In genomic region chr2:69838707-69839106, GRCm38 (mm10) we compare ENCODE assay signal across 23 mouse cellular contexts. TPM values are rescaled to one million over a fixed set of nuclear protein-coding genes. Genes with fewer than 3 reads are reported as not detected.
DNase-seq lines count a peak whose midpoint lies in the region; ATAC-seq and TF ChIP-seq lines count a peak whose summit lies in the region.
"Had no signal": no experiment of that assay in that cellular context is flagged by ENCODE, and none has a peak within 500 bp of the region (broad histone marks: within the 10 kb centered on the region; RNA-seq: fewer than 3 reads in every experiment).

No protein-coding gene starts in this region.

- no peak overlapping the region for H3K4me3 ChIP-seq in lung, postnatal 0 days (ENCODE audit: low read depth, low read length)
- H3K4me3 ChIP-seq in neural tube, embryonic 15.5 days (replicated peaks), result no peak overlapping the region
- no peak overlapping the region for H3K4me3 ChIP-seq in thymus, adult 2 months (ENCODE audit: control insufficient read depth, insufficient read depth, low read length)
- H3K4me3 ChIP-seq: forebrain, embryonic 10.5 days; forebrain, embryonic 13.5 days; gastrocnemius, adult 2 months; heart, adult 2 months; hindbrain, embryonic 12.5 days; hindbrain, embryonic 15.5 days had no signal

- H3K9me3 ChIP-seq in lung, postnatal 0 days (ENCODE audit: low read length), result no peaks in the 10 kb centered on the region
- no peaks in the 10 kb centered on the region for H3K9me3 ChIP-seq in neural tube, embryonic 15.5 days (replicated peaks)
- H3K9me3 ChIP-seq: forebrain, embryonic 10.5 days; forebrain, embryonic 13.5 days; hindbrain, embryonic 12.5 days; hindbrain, embryonic 15.5 days had no signal

- H3K36me3 ChIP-seq in lung, postnatal 0 days (ENCODE audit: insufficient read depth, low read length), result no peaks in the 10 kb centered on the region
- H3K36me3 ChIP-seq in neural tube, embryonic 15.5 days, result peaks cover 26% of the 10 kb centered on the region
- no peaks in the 10 kb centered on the region for H3K36me3 ChIP-seq in thymus, adult 2 months (ENCODE audit: control insufficient read depth, insufficient read depth, low read length)

- no peak overlapping the region for H3K27ac ChIP-seq in lung, postnatal 0 days (ENCODE audit: low read length)
- no peak overlapping the region for H3K27ac ChIP-seq in neural tube, embryonic 15.5 days (replicated peaks)
- no peak overlapping the region for H3K27ac ChIP-seq in thymus, adult 2 months (ENCODE audit: control insufficient read depth, insufficient read depth, low read length)
- H3K27ac ChIP-seq: forebrain, embryonic 10.5 days; forebrain, embryonic 13.5 days; gastrocnemius, adult 2 months; heart, adult 2 months; hindbrain, embryonic 12.5 days; hindbrain, embryonic 15.5 days had no signal

- no peak for ATAC-seq in lung, postnatal 0 days
- peak; percentile 72 for ATAC-seq in megakaryocyte progenitor cell, adult 5-6 weeks (replicated peaks; ENCODE audit: poor library complexity)
- ATAC-seq in neural tube, embryonic 15.5 days (ENCODE audit: low FRiP score), result no peak
- ATAC-seq: CD4-positive, CD25-positive, alpha-beta regulatory T cell, adult 4 months; forebrain, embryonic 13.5 days; forebrain, postnatal 0 days; intestine, postnatal 0 days had no signal

- DNase-seq in lung, postnatal 0 days (ENCODE audit: low spot score), result peak; percentile 15
- no peak for DNase-seq in lung, postnatal 36 days
- DNase-seq in 3T3-L1 (ENCODE audit: low read depth, low spot score), result peak; percentile 36
- peak; percentile 37 for DNase-seq in adipocyte (ENCODE audit: low spot score)
- no peak for DNase-seq in thymus, adult 2 months
- DNase-seq: adrenal gland, adult 8-10 months; cerebellum, adult 11 months; cerebellum, adult 8-10 months; cerebellum, postnatal 10 days; cerebellum, postnatal 36 days; forebrain, postnatal 0 days; gastrocnemius, adult 2 months; gastrocnemius, postnatal 14 days; heart, adult 2 months had no signal

- H3K4me2 ChIP-seq in lung, postnatal 0 days (replicated peaks; ENCODE audit: low read depth, low read length), result no peak overlapping the region
- H3K4me2 ChIP-seq in neural tube, embryonic 15.5 days, result no peak overlapping the region
- H3K4me2 ChIP-seq: forebrain, embryonic 13.5 days; heart, embryonic 11.5 days; hindbrain, embryonic 12.5 days; hindbrain, embryonic 15.5 days had no signal

- TF ChIP-seq EP300 in lung, postnatal 0 days (IDR thresholded peaks at IDR 0.05), result no peak

- H3K4me1 ChIP-seq in lung, postnatal 0 days (ENCODE audit: insufficient read depth, low read depth, low read length), result no peaks in the 10 kb centered on the region
- no peaks in the 10 kb centered on the region for H3K4me1 ChIP-seq in neural tube, embryonic 15.5 days
- peaks cover 4% of the 10 kb centered on the region for H3K4me1 ChIP-seq in thymus, adult 2 months (replicated peaks; ENCODE audit: control insufficient read depth, insufficient read depth, low read length)
- H3K4me1 ChIP-seq: hindbrain, embryonic 15.5 days had no signal

- no peak overlapping the region for H3K9ac ChIP-seq in lung, postnatal 0 days (replicated peaks; ENCODE audit: low read depth)
- H3K9ac ChIP-seq in neural tube, embryonic 15.5 days (replicated peaks), result no peak overlapping the region
- H3K9ac ChIP-seq: forebrain, embryonic 13.5 days; forebrain, postnatal 0 days; hindbrain, embryonic 12.5 days; hindbrain, embryonic 15.5 days had no signal

- H3K27me3 ChIP-seq in lung, postnatal 0 days (replicated peaks; ENCODE audit: insufficient read depth, low read length), result no peaks in the 10 kb centered on the region
- no peaks in the 10 kb centered on the region for H3K27me3 ChIP-seq in neural tube, embryonic 15.5 days (replicated peaks)
- H3K27me3 ChIP-seq in thymus, adult 2 months (ENCODE audit: control insufficient read depth, insufficient read depth, low read length), result no peaks in the 10 kb centered on the region
- H3K27me3 ChIP-seq: forebrain, embryonic 13.5 days; hindbrain, embryonic 12.5 days; hindbrain, embryonic 15.5 days had no signal

- TF ChIP-seq POLR2A in thymus, adult 2 months (IDR thresholded peaks at IDR 0.05; ENCODE audit: control insufficient read depth, extremely low read depth, insufficient read depth, low read length, poor library complexity), result no peak

- no peak for TF ChIP-seq CTCF in lung, postnatal 0 days (IDR thresholded peaks at IDR 0.05)
- no peak for TF ChIP-seq CTCF in thymus, adult 2 months (IDR thresholded peaks at IDR 0.05; ENCODE audit: borderline replicate concordance, control insufficient read depth, extremely low read depth, insufficient read depth, low read length, poor library complexity)

RNA-seq across cellular contexts. Expression of gene Klhl23, which starts 17.0 kb away (rescaled TPM):
- polyA plus RNA-seq in lung, postnatal 0 days (2015; fragmentation: Nextera tagmentation; extraction: Ambion mirVana), result 29.6 and 30.3 TPM in 2 replicates
- total RNA-seq in megakaryocyte progenitor cell, adult 5-6 weeks (2015), result 15.1 and 18.7 TPM in 2 replicates
- 28.6 and 30.4 TPM in 2 replicates for total RNA-seq in megakaryocyte progenitor cell, adult 5-6 weeks (2017)
- polyA plus RNA-seq in neural tube, embryonic 15.5 days (2015; fragmentation: Nextera tagmentation; extraction: Ambion mirVana), result 88.3 and 96.9 TPM in 2 replicates
- 2.5 and 3.4 TPM in 2 replicates for polyA plus RNA-seq in thymus, adult 2 months (2012; rRNA removed)

RNA-seq across cellular contexts. Expression of gene Ssb, which starts 22.7 kb away (rescaled TPM):
- polyA plus RNA-seq in lung, postnatal 0 days (2015; fragmentation: Nextera tagmentation; extraction: Ambion mirVana), result 185 and 187 TPM in 2 replicates
- 421 and 424 TPM in 2 replicates for total RNA-seq in megakaryocyte progenitor cell, adult 5-6 weeks (2015)
- 505 and 604 TPM in 2 replicates for total RNA-seq in megakaryocyte progenitor cell, adult 5-6 weeks (2017)
- polyA plus RNA-seq in neural tube, embryonic 15.5 days (2015; fragmentation: Nextera tagmentation; extraction: Ambion mirVana), result 263 and 279 TPM in 2 replicates
- polyA plus RNA-seq in thymus, adult 2 months (2012; rRNA removed), result 5.4 and 6.9 TPM in 2 replicates

RNA-seq across cellular contexts. Expression of gene Mettl5, which starts 46.7 kb away (rescaled TPM):
- 24.1 and 25.6 TPM in 2 replicates for polyA plus RNA-seq in lung, postnatal 0 days (2015; fragmentation: Nextera tagmentation; extraction: Ambion mirVana)
- 41.4 and 42.9 TPM in 2 replicates for total RNA-seq in megakaryocyte progenitor cell, adult 5-6 weeks (2015)
- 35.3 and 44.0 TPM in 2 replicates for total RNA-seq in megakaryocyte progenitor cell, adult 5-6 weeks (2017)
- 30.3 and 34.6 TPM in 2 replicates for polyA plus RNA-seq in neural tube, embryonic 15.5 days (2015; fragmentation: Nextera tagmentation; extraction: Ambion mirVana)
- polyA plus RNA-seq in thymus, adult 2 months (2012; rRNA removed), result 4.0 and 4.8 TPM in 2 replicates

RNA-seq across cellular contexts. Expression of gene Phospho2, which starts 49.3 kb away (rescaled TPM):
- 20.3 and 20.8 TPM in 2 replicates for polyA plus RNA-seq in lung, postnatal 0 days (2015; fragmentation: Nextera tagmentation; extraction: Ambion mirVana)
- total RNA-seq in megakaryocyte progenitor cell, adult 5-6 weeks (2015), result 24.5 and 25.3 TPM in 2 replicates
- total RNA-seq in megakaryocyte progenitor cell, adult 5-6 weeks (2017), result 21.9 and 25.0 TPM in 2 replicates
- 35.0 and 36.3 TPM in 2 replicates for polyA plus RNA-seq in neural tube, embryonic 15.5 days (2015; fragmentation: Nextera tagmentation; extraction: Ambion mirVana)
- polyA plus RNA-seq in thymus, adult 2 months (2012; rRNA removed), result 87.1 and 106 TPM in 2 replicates

RNA-seq across cellular contexts. Expression of gene Ccdc173, which starts 49.3 kb away (rescaled TPM):
- 2.3 and 2.5 TPM in 2 replicates for polyA plus RNA-seq in lung, postnatal 0 days (2015; fragmentation: Nextera tagmentation; extraction: Ambion mirVana)
- total RNA-seq in megakaryocyte progenitor cell, adult 5-6 weeks (2015), result 1.8 and 2.5 TPM in 2 replicates
- total RNA-seq in megakaryocyte progenitor cell, adult 5-6 weeks (2017), result 0.54 and 3.3 TPM in 2 replicates
- 1.9 and 2.2 TPM in 2 replicates for polyA plus RNA-seq in neural tube, embryonic 15.5 days (2015; fragmentation: Nextera tagmentation; extraction: Ambion mirVana)
- 0.26 and 0.43 TPM in 2 replicates for polyA plus RNA-seq in thymus, adult 2 months (2012; rRNA removed)

Comparison
In these comparisons a context has a peak if more than half of its experiments do, and no peak if none do; other contexts are left out.
1. DNase-seq: peak in lung, postnatal 0 days (single experiment), 3T3-L1 (single experiment) and adipocyte (single experiment); none in lung, postnatal 36 days (single experiment) and thymus, adult 2 months (single experiment).
2. RNA of gene Ssb, which starts 22.7 kb away (polyA plus RNA-seq): 263 to 279 TPM in neural tube, embryonic 15.5 days and 185 to 187 TPM in lung, postnatal 0 days; 5.4 to 6.9 TPM in thymus, adult 2 months; every median in the first group is over 10 times any median in the second.